Mouse (Mus musculus) v-Abl transformed pro-B cells (cell line): ENCODE measurements around the gene Ccnb3.
"Not testable (repeated sequence)": the region's sequence is repeated elsewhere in the genome, so short reads cannot be mapped to it uniquely, and the experiment has no call there.

Source experiments
- in situ Hi-C, 2 experiments: fragments of 400-800 bp; cut with MboI; formaldehyde crosslinking; loops; one replicate each; pipeline ENCODE4 v1.15.1; 2025; ENCODE audit not compliant: unreplicated experiment in 2 of 2

Gene Ccnb3

DNA sequence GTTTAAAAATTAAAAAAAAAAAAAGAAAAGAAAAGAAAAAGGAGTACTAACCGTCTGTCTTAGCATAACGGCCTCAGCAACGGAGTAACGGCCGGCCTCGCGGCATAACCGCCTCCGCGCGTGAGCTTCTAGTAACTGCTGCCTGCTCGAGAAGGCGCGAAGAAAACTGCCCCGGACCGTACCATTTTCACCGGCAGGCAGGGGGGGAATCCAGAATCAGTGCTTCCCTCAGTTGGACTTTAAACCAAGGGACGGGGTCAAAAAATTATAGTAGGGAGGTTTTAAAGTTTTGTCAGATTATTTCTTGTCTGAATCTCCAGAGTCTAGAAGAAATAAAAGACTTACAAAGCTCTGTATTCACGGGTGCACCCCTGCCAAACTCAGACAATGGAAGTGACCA is at the start of gene Ccnb3:
Ccnb3 (minus strand) TSS at position 101 of the 400 bp plus-strand sequence.
- in situ Hi-C loops = no loop called here

DNA sequence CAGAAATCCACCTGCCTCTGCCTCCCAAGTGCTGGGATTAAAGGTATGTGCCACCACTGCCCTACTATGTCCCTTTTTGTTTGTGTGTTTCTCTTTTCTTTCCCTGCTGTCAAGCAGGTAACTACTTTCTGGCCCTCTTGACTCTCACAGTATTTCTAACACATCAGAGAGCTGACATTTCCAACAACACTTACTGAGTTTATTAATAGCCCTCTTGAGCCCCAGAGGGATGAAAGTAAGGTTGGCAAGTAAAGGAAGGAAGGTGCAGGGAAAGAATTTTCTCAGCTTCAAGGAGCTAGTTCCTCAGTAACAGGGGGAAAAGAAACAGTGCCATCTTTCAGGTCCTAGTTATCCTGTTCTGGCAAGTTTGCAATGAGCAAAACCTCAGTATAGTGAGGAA is 48.9 kb upstream of the Ccnb3 start:
- in situ Hi-C loops = no loop called here

DNA sequence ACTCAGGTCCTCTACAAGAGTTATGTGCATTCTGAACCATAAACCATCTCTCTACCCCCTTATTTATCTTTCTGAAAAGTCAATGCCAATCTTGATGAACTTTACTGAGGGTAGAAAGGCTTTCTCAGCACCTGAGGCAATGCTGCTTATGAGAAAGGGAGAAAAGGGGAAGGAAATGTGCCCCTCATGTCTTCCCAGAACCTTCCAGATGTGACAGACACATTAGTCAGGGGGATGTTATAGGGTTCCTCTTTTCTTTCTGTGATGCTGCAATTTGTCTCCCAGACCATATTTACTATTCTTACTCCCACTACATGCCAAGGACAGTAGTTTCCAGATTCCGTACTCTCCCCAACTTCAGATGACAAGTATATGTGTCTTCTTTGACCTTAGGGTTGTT is 44.5 kb upstream of the Ccnb3 start:
- in situ Hi-C loops = no loop called here

DNA sequence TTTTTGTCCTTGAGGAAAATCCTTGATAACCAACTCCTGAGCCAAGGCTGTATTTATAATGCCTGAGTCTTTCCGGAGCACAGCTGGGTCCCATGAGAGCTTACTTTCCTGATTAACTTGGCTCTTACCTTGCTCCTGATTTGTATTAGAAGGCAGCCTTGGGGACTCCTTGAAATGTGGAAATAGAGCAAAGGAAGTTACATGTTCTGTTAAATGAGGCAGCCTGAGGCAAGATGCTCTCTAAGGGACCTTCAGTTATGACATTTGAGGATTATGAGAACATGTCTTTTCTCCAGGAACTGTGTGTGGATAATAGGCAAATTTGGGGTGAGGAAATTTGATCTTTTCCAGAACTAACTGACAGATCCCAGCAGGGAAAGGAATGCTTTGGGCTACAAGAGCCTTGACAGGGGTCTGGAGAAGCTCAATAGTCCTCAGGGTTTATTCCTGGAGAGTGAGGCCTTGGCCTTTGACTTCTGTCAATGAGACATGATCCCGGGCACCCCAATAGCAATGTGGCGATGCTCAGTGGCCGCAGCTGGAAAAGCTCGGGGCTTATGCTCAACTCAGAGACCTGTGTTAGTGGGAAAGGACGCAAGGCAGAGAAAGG is 38.5 kb upstream of the Ccnb3 start:
- in situ Hi-C loops = no loop called here

DNA sequence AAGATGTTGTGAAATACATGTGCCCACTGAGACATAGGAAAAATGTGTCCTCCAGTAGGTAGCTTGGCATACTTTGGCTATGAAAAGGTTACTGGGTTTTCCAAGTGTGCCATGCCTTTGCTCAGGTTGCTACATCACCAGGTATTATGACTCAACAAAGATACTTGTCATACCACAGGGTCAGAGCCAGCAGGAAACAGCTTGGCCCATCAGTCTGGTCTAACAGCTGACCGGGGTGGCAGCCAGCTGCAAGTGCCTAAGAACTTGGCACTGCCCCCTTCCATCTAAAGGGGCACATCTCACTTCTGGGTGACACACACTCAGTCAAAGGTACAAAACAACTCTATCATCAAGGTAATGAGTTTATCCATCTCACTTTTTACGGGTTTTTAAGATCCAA is 26.6 kb upstream of the Ccnb3 start:
- in situ Hi-C loops = loop anchor here in 1 of 2 experiments (10.0 kb wide), 1 partner anchor 63 kb away; no protein-coding TSS in a partner anchor

DNA sequence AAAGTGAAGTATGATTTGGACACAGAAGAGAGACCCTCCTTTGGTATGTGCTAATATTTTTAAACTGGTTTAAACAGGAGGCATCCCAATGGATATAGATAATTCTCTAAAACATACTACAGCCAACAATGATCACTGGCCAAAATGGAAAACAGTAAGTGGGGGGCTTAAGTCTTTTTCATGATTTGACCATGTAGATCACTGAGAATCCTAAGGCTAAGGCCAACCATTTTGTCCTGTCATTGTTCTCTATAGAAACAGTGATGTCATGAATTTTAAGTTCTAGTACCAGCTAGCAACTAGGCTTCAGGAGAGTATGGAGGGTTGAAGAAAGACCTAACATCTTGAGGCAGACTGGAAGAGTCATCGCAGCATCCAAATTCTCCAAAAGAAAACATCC is 25.8 kb upstream of the Ccnb3 start, which contains the start of gene Akap4:
Akap4 (plus strand) TSS at position 301 of the 400 bp plus-strand sequence.
- in situ Hi-C loops = loop anchor here in 1 of 2 experiments (10.0 kb wide), 1 partner anchor 62 kb away; no protein-coding TSS in a partner anchor

DNA sequence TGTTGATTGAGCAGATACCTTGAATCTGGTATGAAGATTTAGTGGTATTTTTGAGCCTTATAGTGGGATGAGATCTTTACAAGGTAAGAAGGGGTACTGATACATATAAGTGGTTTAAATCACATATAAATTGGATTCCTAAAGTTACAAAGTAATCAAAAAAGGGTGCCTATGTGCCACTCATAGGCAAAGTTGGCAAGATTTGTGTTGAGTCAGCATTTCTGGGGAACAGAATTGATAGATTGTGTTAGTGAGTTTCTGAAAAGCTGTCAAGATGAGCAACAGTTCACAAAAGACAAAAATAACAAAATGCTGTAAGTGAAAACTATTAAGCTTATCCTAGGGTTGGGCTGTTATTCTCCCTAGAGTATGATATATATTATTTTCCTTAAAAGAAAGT is 22.7 kb upstream of the Ccnb3 start:
- in situ Hi-C loops = loop anchor here in 1 of 2 experiments (10.0 kb wide), 1 partner anchor 59 kb away; no protein-coding TSS in a partner anchor

DNA sequence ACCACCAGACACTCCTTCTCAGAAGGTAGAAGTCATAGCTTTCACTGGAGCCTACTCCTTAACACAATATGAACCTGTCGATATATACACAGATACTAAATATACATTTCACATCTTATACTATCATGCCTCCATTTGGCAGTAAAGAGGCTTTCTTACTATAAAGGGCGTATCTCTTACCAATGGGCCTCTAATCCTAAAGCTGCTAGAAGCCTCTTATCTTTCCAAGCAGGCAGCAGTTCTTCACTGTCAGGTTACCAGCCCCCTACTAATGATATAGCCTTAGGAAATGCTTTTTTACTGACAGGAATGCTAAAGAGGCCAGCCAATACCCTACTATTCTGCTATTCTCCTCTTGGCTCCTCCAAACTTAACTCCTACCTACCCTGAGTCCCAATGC is 16.2 kb upstream of the Ccnb3 start:
- in situ Hi-C loops = no loop called here

DNA sequence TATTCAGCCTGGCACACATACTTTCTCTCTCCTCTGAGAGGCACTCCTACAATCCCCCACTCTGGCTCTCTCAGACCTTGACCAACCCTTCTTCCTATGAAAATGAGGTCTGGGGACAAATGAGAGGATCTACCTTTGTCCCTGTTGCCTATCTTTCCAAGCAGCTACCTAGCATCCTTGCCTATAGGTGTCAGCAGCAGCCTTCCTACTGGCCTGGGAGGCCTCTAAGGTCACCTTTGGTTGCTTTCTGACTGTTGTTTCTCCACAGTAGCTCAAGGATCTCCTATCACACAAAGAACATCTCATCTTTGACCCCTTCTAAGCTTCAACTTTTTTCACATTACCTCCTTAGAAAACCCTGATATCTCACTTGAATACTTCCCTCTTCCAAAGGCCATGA is 15.6 kb upstream of the Ccnb3 start:
- in situ Hi-C loops = no loop called here

DNA sequence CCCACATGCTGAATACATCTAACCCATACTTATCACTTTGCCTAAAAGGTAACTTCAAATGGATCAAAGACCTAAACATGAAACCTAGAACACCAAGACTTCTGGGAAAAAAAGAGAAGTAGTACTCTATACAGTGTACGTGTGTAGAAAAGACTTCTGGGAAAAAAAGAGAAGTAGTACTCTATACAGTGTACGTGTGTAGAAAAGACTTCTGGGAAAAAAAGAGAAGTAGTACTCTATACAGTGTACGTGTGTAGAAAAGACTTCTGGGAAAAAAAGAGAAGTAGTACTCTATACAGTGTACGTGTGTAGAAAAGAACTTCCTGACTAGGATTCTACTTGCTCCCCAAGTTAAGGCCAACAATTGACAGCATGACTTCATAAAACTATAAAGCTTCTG is 57.5 kb downstream of the Ccnb3 start:
- in situ Hi-C loops = not testable (repeated sequence)

DNA sequence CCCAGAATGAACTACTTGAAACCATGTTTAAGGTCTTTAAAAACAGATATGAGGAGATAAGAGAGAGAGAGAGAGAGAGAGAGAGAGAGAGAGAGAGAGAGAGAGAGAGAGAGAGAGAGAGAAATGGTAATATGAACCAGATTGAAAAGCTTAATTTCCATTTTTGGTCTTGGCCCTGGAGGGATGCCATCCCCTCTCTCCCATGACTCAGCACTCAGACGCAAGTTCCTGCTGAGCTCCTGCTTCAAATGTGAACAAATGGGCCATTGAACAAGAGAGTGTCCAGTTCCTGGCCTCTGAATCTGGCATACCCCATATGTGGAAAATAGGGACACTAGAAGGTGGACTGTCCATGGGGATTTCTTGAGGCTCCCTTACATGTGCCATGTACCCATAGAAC is 69.5 kb downstream of the Ccnb3 start:
- in situ Hi-C loops = no loop called here

DNA sequence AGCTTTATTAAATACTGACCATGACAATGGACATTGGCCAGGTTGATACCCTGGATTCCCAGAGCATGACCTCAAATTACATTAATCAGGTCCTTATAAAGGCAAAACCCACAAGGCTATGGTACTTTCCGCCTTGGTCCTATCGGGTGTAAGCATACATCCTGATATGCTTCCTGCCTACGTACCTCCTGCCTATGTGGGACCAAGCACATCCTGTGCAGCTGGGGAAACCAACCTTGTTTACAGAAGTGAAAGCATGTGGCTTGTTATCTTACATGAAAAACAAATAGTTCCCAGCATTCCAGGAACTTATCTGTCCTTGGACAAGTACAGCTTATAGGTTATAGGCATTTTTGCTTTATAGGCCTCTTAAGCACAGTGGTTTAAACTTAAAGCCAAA is 72.8 kb downstream of the Ccnb3 start:
- in situ Hi-C loops = no loop called here
